Mouse (Mus musculus) megakaryocyte, embryonic 14.5 days (primary cell): Measurements from ENCODE around the gene Mettl25.

Experiments used
- FLI1 ChIP-seq: IDR thresholded peaks from 2 replicates; pipeline ENCODE4 v1.6.1; 2012; ENCODE audit warnings: low read length, inconsistent platforms, mixed read lengths
- GATA1 ChIP-seq: IDR thresholded peaks from 3 replicates; pipeline ENCODE4 v1.6.1; 2012; ENCODE audit warnings: mixed read lengths, low read length, inconsistent platforms, borderline replicate concordance

GRCm38 (mm10) chr10:105840928-105841888 lies at the start of gene Mettl25, which contains the start of gene Ccdc59:
- TF ChIP-seq GATA1 (no peak), FLI1 (peak; percentile 82; the same call in 1 of the 2 replicates)
